Mouse (Mus musculus) stomach, postnatal 0 days (tissue): ENCODE results near the gene Prelid1.

Experiments used
- CTCF ChIP-seq: IDR thresholded peaks from 2 replicates; pipeline ENCODE4 v1.5.1; 2016; ENCODE audit warnings: antibody characterized with exemption, low read depth, mild to moderate bottlenecking, moderate library complexity
- EP300 ChIP-seq: optimal IDR thresholded peaks from 2 replicates; pipeline ENCODE3; 2016; ENCODE audit warnings: antibody characterized with exemption

DNA sequence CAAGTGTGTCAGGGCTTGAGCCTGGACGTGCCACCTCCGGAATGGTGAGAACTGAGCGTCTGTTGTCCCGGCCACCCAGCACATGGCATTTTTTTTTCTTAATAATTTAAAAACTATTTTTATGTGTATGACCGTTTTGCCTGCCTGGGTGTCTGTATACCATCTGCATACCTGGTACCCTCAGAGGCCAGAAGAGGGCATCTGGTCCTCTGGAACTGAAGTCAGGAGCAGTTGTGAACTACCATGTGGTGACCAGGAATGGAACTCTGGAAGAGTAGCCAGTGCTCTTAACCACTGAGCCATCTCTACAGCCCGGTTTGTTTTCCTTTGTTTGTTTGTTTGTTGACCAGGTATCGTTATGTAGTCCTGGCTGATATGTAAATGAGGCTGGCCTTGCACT lies 48.1 kb downstream of the Prelid1 start:
- TF ChIP-seq CTCF (peak; percentile 40), EP300 (no peak)
